Mouse (Mus musculus): ENCODE measurements at regions not wholly inside any gene's neighbourhood (a gene's known extent, or its start where the extent isn't known, plus 50 kb on each side); places are given as distances from the start of the nearest gene placed in this dataset.
"Not testable (repeated sequence)": the region's sequence is repeated elsewhere in the genome, so short reads cannot be mapped to it uniquely, and the experiment has no call there.

DNA sequence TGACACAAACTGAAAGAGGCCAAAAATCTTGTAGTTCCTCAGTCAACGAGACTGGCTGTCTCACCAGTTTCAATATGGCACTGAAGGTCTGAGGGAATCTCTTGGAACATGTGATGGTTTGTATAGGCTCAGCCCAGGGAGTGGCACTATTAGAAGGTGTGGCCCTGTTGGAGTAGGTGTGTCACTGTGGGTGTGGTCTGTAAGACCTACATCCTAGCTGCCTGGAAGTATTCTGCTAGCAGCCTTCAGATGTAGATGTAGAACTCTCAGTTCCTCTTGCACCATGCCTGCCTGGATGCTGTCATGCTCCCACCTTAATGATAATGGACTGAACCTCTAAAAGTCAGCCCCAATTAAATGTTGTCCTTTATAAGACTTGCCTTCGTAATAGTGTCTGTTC is 112.7 kb upstream of the Dlg1 start:
- intact Hi-C loops (cut with DNase I); DNase-seq (ENCODE audit: extremely low spot score in 1 of 2, low spot score in 2 of 2): not testable (repeated sequence)

DNA sequence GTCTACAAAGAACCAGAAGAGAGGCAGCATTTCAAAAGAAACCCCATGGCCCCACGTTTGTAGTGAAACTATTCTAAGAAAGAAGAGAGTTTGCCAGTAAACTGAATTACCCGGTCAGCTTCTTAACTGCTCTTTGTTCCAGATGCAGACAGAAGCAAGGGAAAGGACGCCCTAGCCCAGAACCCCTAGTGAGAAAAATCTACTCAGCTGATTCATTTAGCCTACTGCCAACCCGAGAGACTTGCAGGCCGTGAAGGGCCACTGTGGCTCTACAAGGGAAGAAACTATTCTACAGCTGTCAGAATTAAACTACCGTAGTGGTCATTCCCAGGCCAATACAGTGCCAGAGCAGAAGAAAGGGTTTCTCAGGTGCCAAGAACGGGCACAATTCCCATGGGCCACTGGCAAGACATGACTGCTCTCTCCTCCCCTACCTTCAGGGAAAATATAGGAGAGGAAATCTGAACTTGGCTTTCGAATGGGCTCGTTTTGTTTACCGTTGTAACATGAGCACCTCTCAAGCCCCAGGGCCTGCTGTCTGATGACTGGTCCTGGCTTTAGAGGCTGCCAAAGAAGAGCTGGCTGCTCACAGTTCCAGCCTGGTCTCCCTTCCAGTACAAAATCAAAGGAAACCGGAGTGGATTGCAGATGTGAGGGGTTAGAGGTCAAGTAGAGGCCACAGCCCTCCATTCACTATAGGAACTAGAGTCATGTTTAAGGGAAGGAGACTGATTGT is 111.7 kb upstream of the Dlg1 start:
- DNase-seq (ENCODE audit: extremely low spot score in 1 of 2, low spot score in 2 of 2): no peak
- intact Hi-C loops (cut with DNase I): no loop called here

DNA sequence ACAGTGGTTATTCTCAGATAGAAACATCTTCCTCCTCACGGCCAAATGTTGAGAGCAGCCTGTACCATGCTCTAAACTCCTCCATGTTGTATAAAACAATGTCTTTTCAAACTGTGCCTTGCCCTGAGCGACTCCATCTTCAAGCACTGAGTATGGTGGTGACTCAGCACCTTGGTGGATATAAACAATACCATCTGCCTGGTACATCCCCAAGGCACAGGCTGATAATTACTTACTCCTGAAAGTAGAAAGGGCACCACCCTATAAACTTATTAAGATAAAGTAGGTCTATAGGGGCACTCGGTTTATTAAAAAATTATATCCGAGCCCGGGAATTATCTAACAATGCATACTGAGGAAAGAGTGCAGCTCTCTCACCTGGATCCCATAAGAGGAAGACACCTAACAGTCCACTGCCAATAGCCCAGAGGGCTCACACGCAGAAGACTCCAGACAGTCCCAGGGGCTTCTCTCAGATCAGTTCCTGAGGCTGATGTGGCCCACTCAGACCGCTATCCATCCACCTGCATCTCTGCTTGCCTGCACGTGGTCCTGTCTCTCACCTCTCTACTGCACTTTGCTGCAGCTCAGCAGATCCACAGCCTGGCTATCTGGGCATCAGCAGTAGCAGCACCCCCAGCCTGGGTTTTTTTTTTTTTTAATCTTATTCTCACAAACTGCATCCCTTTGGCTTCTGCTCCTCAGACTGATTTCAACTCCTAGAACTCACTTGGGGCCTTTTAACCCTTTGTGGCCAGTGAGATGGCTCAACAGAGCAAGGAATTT is 109.7 kb upstream of the Dlg1 start:
- no peak for DNase-seq (ENCODE audit: extremely low spot score in 1 of 2, low spot score in 2 of 2)
- intact Hi-C loops (cut with DNase I): no loop called here

DNA sequence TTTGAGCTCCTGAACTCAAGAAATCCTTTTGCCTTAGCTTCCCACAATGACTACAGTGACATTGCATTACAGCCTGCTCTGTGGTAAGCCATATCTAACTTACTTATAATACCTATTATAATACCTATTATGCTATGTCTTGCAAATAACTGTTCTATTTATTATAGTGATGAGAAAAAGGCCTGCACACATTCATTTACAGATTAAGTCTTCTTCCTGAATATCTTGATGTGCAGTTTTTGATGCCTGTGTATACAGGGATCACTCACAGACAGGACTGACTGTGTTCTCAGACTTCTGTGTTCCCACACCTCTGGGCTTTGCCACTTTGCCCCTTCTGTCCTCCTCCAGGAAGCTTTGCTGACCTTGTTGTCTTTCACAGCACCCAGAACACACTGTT is 102.8 kb upstream of the Dlg1 start:
- no peak for DNase-seq (ENCODE audit: extremely low spot score in 1 of 2, low spot score in 2 of 2)
- intact Hi-C loops (cut with DNase I): no loop called here

DNA sequence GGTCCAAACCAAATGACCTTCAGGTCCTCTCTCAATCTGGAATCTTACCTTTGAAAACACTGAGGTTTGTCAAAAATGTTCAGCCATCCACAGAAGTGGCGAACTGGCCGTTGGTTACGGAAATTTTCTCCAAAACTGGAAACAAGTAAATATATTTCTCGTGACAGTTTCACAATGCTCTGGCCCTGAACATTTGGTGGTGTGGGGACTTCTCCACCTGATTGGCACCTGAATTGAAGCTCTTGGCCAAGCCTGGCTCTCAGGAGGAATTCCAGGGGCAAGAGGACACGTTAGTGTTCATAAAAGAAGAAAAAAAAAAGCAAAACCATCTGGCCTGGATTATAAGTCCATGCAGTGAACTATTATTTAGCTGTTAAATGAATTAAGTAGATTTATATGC is 98.3 kb upstream of the Dlg1 start:
- no peak for DNase-seq (ENCODE audit: extremely low spot score in 1 of 2, low spot score in 2 of 2)
- intact Hi-C loops (cut with DNase I): no loop called here

DNA sequence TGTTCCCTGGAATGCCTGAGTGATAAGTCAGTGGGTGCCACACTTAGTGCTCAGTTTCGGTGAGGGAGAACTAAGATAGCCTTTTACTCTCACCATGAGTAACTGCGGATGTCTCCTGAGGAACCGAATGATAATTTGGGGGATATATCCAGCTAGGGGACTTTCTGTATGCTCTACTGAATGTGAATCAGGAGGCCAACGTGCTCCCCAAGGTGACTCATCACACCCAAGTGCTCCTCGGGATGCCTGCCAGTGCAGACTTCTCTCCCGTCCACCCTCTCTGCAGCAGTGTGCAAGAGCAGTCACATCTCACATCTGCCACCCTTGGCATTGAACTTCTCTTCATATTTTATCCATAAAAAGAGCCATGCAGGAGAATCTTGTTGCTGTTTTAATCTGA is 94.9 kb upstream of the Dlg1 start:
- no peak for DNase-seq (ENCODE audit: extremely low spot score in 1 of 2, low spot score in 2 of 2)

DNA sequence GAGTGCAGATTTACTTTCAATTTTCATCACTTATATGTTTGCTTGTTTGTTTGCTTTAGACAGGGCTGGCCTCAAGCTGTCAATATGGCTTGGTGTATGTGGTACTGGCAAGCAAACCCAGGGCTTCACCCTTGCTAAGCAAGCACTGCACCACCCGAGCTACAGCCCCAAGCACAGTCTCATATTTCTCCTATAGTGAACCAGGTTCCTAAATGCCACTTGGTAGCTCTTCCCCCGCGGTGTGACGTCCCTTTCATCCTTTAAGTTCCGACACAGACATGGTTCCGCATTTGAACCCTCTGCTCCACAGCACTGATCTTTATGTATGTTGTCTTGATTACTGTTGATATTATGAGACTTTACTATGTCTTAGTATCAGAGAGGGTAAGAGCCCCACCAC is 93.4 kb upstream of the Dlg1 start:
- DNase-seq (ENCODE audit: extremely low spot score in 1 of 2, low spot score in 2 of 2): no peak
- intact Hi-C loops (cut with DNase I): no loop called here

More for the DNA sequence above, 94.9 kb upstream of the Dlg1 start:
- intact Hi-C loops (cut with DNase I): no loop called here

DNA sequence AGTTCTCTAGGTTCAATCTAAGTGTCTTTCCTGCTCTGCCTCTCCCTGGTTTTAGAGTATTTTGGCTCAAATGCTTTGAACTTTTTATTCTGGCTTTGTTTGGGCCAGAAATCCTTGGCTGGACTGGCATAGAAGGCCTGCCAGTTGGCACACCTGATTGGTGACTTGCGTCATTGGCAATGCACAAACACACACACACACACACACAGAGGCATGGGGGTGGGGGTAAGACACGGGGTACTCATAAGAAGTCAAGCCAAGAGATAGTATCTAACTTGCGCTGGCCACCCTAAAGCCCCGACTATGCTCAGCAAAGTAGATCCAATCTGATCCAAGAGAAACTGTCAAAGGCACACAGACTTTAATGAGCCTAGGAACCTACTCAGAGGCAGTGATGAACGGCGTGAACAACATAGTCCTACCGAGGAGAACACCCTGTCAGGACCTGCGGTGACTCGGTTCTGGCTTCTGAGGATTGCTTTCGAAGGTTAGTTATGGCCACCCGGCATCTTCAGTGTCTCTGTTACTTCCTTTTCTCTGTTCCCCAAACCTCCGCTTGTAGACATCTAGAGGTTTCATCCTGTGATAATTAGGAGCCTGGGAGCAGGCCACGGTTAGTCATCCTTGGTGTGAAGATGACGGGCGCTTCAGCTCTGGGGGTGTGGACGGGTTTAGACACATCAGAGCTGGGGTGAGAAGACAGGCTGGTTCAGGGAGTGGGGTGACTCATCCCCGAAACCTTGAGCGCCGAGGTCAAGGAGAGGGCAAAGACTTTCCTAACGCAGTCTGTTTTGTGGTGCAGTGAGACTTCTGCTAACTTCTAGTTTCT is 92.7 kb upstream of the Dlg1 start:
- peak in 1 of 2 experiments; percentile 51 for DNase-seq (ENCODE audit: extremely low spot score in 1 of 2, low spot score in 2 of 2)
- intact Hi-C loops (cut with DNase I): no loop called here

DNA sequence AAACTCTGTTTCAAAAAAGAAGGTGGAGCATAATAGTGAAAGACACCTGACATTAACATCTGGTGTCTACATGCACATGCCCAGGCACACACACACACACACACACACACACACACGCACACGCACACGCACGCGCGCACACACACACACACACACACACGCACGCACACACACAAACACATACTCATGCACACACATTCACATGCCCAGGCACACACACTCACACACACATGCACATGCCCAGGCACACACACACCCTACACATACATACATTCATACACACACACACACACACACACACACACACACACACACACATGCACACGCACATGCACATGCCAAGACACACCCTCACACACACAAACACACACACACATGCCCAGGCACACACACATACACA is 89.4 kb upstream of the Dlg1 start:
- intact Hi-C loops (cut with DNase I); DNase-seq (ENCODE audit: extremely low spot score in 1 of 2, low spot score in 2 of 2): not testable (repeated sequence)

DNA sequence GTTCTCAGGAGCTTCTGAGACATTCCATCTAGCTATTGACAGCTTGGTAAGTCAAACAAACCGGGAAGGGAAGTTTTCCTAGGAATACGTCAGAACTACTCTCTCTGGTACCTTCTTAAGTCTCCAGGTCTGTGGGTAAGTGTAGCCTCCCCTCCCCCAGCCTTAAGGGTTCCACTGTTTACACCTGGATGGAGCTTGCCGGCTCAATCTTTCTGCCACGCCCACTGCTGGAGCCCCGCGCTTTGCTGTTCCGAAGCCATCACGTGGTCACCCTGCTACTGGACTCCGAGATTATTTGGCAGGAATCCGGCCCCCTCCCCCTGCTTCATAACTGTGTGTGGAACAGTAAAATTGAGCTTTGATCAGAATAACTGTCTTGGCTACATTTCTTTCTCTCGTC is 87.6 kb upstream of the Dlg1 start:
- DNase-seq (ENCODE audit: extremely low spot score in 1 of 2, low spot score in 2 of 2); intact Hi-C loops (cut with DNase I): not testable (repeated sequence)

DNA sequence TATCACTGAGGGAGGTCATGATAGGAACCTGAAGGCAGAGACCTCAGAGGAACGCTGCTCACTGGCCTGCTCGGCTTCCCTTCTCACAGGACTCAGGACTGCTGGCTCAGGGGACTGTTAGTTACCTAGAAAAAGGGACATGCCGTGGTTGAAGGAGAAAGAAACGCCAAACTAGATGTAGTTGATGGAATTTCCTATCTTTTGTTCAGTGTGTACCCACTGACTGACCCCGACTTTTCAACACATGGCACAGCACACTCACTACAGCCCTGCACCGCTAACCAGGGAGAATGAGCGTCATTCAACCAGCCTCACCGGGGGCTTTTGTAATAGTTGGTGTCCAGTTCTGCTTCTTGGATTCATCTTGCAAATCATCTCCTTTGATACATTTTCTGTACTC is 86.8 kb upstream of the Dlg1 start:
- DNase-seq (ENCODE audit: extremely low spot score in 1 of 2, low spot score in 2 of 2): no peak

DNA sequence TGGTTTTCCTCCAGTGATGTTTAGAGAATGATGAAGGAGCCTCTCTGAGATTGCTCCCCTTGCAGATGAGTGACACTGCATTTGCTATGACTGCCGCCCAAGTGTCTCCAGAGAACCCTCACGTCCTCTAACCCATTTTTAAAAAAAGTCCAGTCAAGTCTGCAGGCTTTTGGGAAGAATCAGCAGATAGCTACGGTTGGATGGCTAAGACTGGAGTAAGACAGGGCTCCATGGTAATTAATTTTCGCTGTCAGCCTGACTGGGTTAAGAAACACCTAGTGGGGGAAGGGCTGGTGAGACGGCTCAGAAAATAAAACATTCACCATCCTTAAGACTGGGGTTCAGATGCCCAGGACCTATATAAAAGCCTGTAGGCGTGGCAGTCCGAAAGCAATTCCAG is 85.9 kb upstream of the Dlg1 start:
- DNase-seq (ENCODE audit: extremely low spot score in 1 of 2, low spot score in 2 of 2): no peak
- intact Hi-C loops (cut with DNase I): no loop called here

More for the DNA sequence above, 86.8 kb upstream of the Dlg1 start:
- intact Hi-C loops (cut with DNase I): no loop called here

DNA sequence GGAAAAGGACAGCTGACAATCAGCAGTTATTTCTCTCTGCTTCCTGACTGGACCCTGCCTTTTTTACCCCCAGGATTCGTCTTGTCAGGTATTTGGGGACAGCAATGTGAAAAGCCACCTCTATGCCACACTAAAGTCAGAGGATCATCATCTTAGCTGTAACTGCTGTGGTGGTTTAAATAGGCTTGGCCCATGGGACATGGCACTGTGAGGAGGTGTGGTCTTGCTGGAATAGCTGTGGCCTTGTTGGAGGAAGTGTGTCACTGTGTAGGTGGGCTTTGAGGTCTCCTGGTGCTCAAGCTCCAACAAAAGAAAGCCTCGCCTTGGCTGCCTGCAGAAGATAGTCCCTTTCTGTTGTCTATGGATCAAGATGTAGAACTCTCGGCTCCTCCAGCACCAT is 83.9 kb upstream of the Dlg1 start:
- intact Hi-C loops (cut with DNase I): no loop called here
- DNase-seq (ENCODE audit: extremely low spot score in 1 of 2, low spot score in 2 of 2): no peak

DNA sequence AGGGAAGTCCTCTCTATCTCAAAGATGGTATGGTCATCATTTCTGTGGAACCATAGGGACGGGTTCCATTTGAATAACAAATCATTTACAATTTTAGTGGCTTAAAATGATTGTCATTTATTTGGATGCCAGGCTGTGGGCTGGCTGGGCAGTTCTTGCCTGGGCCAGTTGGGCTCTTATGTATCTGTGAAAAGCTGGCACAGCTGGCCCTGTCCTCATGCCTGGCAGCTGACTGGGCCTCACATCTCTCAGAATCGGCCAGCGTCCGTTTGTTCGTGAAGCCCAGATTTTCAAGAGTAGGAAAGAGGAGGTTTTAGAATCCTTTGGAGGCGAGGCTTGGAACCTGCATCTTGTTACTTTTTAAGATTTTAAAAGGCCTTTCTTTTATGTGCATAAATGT is 82.5 kb upstream of the Dlg1 start:
- intact Hi-C loops (cut with DNase I): no loop called here
- no peak for DNase-seq (ENCODE audit: extremely low spot score in 1 of 2, low spot score in 2 of 2)

DNA sequence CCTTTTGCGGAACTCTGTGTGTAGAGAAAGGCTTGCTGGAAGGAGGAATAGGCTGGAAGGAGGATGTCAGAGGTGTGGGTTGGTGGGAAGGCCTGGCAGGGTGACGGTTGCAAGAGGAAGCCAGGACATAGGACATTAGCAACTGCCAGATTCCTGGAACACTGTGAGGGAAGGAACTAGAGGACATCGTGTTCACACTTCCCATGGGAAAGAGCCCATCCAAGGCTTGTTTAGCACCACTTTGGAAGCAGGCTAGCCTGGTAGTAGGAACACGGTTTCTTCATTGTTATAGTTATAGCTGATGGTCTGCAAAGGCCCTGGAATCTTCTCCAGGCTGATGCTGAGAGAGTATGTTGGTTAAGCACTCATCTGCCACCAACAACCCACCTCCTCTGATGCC is 80.4 kb upstream of the Dlg1 start:
- no peak for DNase-seq (ENCODE audit: extremely low spot score in 1 of 2, low spot score in 2 of 2)
- intact Hi-C loops (cut with DNase I): no loop called here

DNA sequence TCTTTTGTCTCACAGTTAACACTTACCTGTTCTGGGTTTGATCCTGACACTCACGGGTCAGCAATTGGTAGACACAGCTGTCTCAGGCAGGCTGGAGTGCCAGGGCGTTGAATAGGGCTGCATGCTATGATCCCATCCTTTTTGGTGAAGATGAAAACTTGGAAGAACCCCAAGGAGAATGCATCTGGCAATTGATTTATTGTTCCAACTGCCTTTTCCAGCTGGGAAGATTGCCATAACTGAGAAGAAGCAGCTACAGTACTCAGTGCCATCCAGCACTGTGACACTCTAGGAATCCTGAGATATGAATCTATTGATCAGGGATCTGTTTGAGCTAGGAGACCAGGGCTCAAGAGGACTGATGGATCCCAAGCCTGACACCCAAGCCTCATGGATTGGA is 79.6 kb upstream of the Dlg1 start:
- no peak for DNase-seq (ENCODE audit: extremely low spot score in 1 of 2, low spot score in 2 of 2)
- intact Hi-C loops (cut with DNase I): no loop called here

DNA sequence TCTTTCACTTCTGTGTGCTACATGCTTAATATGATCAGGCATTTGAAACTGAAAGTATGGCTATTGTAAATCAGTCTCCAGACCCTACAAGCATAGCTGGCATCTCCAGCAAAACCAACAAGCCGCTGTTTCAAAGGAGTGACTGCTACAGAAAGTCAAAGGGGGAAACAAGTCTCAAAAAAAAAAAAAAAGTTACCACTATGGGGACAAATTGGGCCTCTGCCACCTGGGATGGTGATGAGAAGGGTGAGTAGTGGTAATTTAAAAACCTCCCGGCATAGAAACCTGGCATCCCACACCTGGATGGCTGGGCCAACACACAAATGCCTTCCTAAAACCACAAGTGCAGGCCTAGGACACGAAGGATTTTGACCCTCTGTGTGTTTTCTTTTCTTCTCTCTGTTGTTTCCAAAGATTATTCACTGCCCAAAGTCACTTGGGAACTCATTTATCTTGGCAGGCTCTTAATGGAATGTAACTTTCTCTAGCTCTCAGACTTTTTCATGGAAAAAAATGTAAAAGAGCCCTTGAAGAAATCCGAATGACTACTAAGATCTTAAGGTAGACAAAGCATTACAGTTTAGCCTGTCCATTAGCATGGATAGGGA is 78.9 kb upstream of the Dlg1 start:
- DNase-seq (ENCODE audit: extremely low spot score in 1 of 2, low spot score in 2 of 2): no peak
- intact Hi-C loops (cut with DNase I): no loop called here

DNA sequence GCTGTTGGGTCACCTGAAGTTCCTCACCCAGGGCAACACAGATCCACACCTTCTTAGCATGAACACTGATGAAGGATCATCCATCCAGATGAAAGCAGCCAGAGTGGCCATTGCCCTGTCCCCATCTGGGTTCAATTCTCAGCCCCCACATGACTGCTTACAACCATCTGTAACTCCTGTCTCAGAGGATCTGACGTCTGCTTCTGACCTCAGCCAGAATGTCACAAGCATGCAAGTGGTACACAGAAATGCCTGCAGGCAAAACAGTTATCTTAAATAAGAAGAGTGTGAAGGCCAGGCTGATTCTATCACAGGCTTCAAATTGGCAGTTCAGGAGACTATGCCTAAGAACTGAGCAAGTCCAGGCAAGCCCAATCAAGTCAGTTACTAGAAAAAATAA is 76.2 kb upstream of the Dlg1 start:
- DNase-seq (ENCODE audit: extremely low spot score in 1 of 2, low spot score in 2 of 2): no peak

DNA sequence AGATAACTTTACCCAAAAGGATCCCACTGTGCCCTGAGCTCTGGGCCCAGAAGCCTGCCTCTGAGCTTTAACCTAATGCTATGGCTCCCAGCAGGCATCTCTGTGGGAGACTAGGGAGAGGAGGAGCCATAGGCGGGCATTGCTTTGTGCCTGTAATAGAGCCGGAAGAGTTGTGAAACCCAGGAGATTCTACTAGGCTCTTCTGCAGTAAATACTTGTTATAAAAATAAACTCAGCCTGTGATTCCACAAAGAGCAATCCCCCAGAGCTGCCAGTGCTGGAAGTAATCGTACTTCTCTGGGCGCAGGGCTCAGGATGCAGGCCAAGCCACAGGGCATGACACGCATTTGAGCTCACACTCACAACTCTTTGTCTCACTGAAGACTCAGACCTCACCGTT is 73.7 kb upstream of the Dlg1 start:
- intact Hi-C loops (cut with DNase I): no loop called here
- peak in 1 of 2 experiments; percentile 53 for DNase-seq (ENCODE audit: extremely low spot score in 1 of 2, low spot score in 2 of 2)

More for the DNA sequence above, 76.2 kb upstream of the Dlg1 start:
- intact Hi-C loops (cut with DNase I): no loop called here

All from left cerebral cortex, postnatal 10 days (tissue).